Mouse (Mus musculus): ENCODE data around the gene Zfp688.
"Not testable (repeated sequence)": the region's sequence is repeated elsewhere in the genome, so short reads cannot be mapped to it uniquely, and the experiment has no call there.

Zfp688 gene

GRCm38 (mm10) chr7:127421388-127422191, at the start of gene Zfp688:
Zfp688 (minus strand) TSS chr7:127422068.
- DNase-seq (ENCODE audit: low read depth), result peak; percentile 88

- DNase-seq (ENCODE audit: low read depth), result no peak
Observed at GRCm38 (mm10) chr7:127471646-127472010, 49.8 kb upstream of the Zfp688 start.

- DNase-seq (ENCODE audit: low read depth), result peak; percentile 95
Observed at GRCm38 (mm10) chr7:127470743-127471645, 49.1 kb upstream of the Zfp688 start.

- no peak for DNase-seq (ENCODE audit: low read depth)
Observed at GRCm38 (mm10) chr7:127470011-127470715, 48.3 kb upstream of the Zfp688 start.

- no peak for DNase-seq (ENCODE audit: low read depth)
Observed at GRCm38 (mm10) chr7:127466606-127467005, 44.7 kb upstream of the Zfp688 start.

GRCm38 (mm10) chr7:127465670-127466069, 43.8 kb upstream of the Zfp688 start:
- DNase-seq (ENCODE audit: low read depth), result not testable (repeated sequence)

- no peak for DNase-seq (ENCODE audit: low read depth)
Observed at GRCm38 (mm10) chr7:127465191-127465590, 43.3 kb upstream of the Zfp688 start.

GRCm38 (mm10) chr7:127459311-127459710, 37.4 kb upstream of the Zfp688 start, which contains the start of gene Prr14:
Prr14 (plus strand) TSS chr7:127459611.
- not testable (repeated sequence) for DNase-seq (ENCODE audit: low read depth)

GRCm38 (mm10) chr7:127458371-127459122, 36.7 kb upstream of the Zfp688 start:
- DNase-seq (ENCODE audit: low read depth), result not testable (repeated sequence)

GRCm38 (mm10) chr7:127454905-127455304, 33.0 kb upstream of the Zfp688 start:
- no peak for DNase-seq (ENCODE audit: low read depth)

- no peak for DNase-seq (ENCODE audit: low read depth)
Observed at GRCm38 (mm10) chr7:127453056-127453455, 31.2 kb upstream of the Zfp688 start.

GRCm38 (mm10) chr7:127449966-127450365, 28.1 kb upstream of the Zfp688 start:
- no peak for DNase-seq (ENCODE audit: low read depth)

GRCm38 (mm10) chr7:127448521-127449300, 26.8 kb upstream of the Zfp688 start, which contains the start of gene Zfp689:
Zfp689 (minus strand) TSS chr7:127449158.
- peak; percentile 100 for DNase-seq (ENCODE audit: low read depth)

- DNase-seq (ENCODE audit: low read depth), result no peak
Observed at GRCm38 (mm10) chr7:127443976-127444375, 22.1 kb upstream of the Zfp688 start.

- no peak for DNase-seq (ENCODE audit: low read depth)
Observed at GRCm38 (mm10) chr7:127437724-127438123, 15.9 kb upstream of the Zfp688 start.

GRCm38 (mm10) chr7:127435206-127435605, 13.3 kb upstream of the Zfp688 start:
- no peak for DNase-seq (ENCODE audit: low read depth)

- no peak for DNase-seq (ENCODE audit: low read depth)
Observed at GRCm38 (mm10) chr7:127426354-127426753, 4.5 kb upstream of the Zfp688 start.

- no peak for DNase-seq (ENCODE audit: low read depth)
Observed at GRCm38 (mm10) chr7:127425911-127426310, 4.0 kb upstream of the Zfp688 start.

- DNase-seq (ENCODE audit: low read depth), result no peak
Observed at GRCm38 (mm10) chr7:127425291-127425690, 3.4 kb upstream of the Zfp688 start.

GRCm38 (mm10) chr7:127422247-127422646, 379 bp upstream of the Zfp688 start:
- DNase-seq (ENCODE audit: low read depth), result no peak

- no peak for DNase-seq (ENCODE audit: low read depth)
Observed at GRCm38 (mm10) chr7:127411418-127411817, 10.4 kb downstream of the Zfp688 start.
